Mouse (Mus musculus): Measurements from ENCODE around the gene Gm45062. TPM values are rescaled to one million over a fixed set of nuclear protein-coding genes. Genes with fewer than 3 reads are reported as not detected.

Gm45062 gene
- 11.4 TPM in 2 replicates for polyA plus RNA-seq (2015; fragmentation: Nextera tagmentation; extraction: Ambion mirVana)

DNA sequence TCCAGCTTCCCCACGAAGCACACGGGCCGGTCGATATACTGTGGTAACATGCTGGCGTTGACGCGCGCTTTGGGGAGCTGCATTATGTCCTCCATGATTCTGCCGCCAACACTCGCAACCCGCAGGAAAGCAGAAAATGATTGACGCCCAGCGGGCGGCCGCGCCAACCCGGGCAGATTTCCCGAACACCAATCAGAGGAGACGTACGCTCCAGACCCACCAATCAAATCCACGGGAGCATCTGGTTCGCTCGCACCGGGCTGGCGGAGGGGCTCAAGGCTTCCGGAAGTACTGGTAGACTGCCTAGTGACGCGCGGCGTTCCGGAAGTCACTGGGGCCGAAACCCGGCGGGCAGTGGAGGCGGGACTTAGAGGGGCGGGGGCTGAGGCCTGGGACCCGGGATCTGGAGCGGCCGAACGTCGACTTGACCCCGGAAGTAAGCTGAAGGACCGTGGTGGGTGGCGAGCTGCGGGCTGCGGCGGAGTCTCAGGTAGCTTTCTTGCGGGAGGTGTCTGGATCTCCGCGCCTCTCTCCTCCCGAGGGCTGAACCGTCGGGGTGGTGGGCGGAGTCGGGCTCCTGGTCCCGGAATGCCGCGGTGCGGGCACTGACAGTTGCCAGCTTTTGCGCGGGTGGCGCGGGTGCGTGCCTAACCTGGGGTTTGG is at the start of gene Gm45062, which contains the start of the genes Rpa3 and Umad1:
TSS of gene Gm45062 (plus strand) at position 447 of the 663 bp plus-strand sequence.
TSS of gene Rpa3 (minus strand) at position 170 of the 663 bp plus-strand sequence.
TSS of gene Umad1 (plus strand) at position 285 of the 663 bp plus-strand sequence.
- peak within 1 kb of the TSS; percentile 75 for H3K9ac ChIP-seq
- ATAC-seq (replicated peaks; ENCODE audit: low FRiP score): peak; percentile 100
- no peaks in the 10 kb centered on the region for H3K9me3 ChIP-seq (replicated peaks)
- peaks cover 10% of the 10 kb centered on the region; the same call in 1 of the 2 replicates for H3K4me1 ChIP-seq
- peak within 1 kb of the TSS; percentile 94 for H3K4me3 ChIP-seq (replicated peaks)
- peak within 1 kb of the TSS; percentile 92 for H3K4me2 ChIP-seq
- peaks cover 13% of the 10 kb centered on the region for H3K36me3 ChIP-seq
- no peaks in the 10 kb centered on the region for H3K27me3 ChIP-seq
- WGBS: under 1% methylated on average over 64 of the region's 64 CpGs
- peak within 1 kb of the TSS; percentile 88 for H3K27ac ChIP-seq

DNA sequence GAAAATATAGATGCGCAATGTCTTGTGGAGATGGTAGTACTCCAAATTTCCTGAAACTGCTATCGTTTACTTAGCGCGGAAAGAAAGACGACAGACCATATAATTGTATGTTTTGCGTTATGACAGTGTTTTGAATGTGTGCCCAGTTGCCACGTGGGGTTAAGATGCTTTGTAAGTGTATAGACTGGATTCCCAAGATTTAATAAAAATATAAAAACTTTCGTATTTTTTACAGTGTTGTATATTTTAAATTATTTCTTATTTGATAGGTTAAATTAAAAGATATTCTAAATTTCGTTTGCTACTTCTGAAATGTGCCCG is 49.4 kb upstream of the Gm45062 start:
- 10% methylated on average over 10 of the region's 10 CpGs for WGBS
- H3K4me1 ChIP-seq: peaks cover 9% of the 10 kb centered on the region; the same call in 1 of the 2 replicates
- no peaks in the 10 kb centered on the region for H3K27me3 ChIP-seq
- ATAC-seq (replicated peaks; ENCODE audit: low FRiP score): no peak
- H3K9me3 ChIP-seq (replicated peaks): no peaks in the 10 kb centered on the region
- peaks cover 17% of the 10 kb centered on the region for H3K36me3 ChIP-seq
- H3K27ac ChIP-seq: peak overlapping the region; percentile 98
- H3K9ac ChIP-seq: peak overlapping the region; percentile 83
- peak overlapping the region; percentile 64 for H3K4me2 ChIP-seq
- H3K4me3 ChIP-seq (replicated peaks): peak overlapping the region; percentile 87

DNA sequence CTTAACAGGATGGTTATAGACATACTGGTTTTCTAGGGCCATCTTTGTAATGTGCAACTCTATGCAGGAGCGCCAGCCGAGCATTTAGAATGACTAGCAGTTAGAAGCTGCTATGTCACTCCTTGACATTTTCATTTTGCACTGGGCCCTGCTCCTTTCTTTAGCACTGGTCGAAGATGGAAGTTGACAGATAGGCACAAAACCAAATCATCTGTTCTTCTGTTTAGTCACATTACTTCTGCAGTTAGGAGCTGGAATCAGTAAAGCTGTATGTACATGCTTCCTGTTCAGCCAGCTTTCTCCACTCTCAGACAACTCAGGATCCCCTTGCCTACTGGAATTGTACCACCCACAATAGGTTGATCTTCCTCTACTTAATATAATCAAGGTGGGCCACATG is 48.6 kb upstream of the Gm45062 start:
- Histone ChIP-seq H3K27me3 (no peaks in the 10 kb centered on the region), H3K27ac (no peak overlapping the region), H3K4me2 (peak overlapping the region; percentile 64), H3K4me3 (replicated peaks) (peak overlapping the region; percentile 87; the same call in 1 of the 2 replicates), H3K9me3 (replicated peaks) (no peaks in the 10 kb centered on the region), H3K9ac (no peak overlapping the region), H3K4me1 (peaks cover 9% of the 10 kb centered on the region; the same call in 1 of the 2 replicates), H3K36me3 (peaks cover 25% of the 10 kb centered on the region)
- ATAC-seq (replicated peaks; ENCODE audit: low FRiP score): no peak
- WGBS: 93% methylated on average over 3 of the region's 3 CpGs

DNA sequence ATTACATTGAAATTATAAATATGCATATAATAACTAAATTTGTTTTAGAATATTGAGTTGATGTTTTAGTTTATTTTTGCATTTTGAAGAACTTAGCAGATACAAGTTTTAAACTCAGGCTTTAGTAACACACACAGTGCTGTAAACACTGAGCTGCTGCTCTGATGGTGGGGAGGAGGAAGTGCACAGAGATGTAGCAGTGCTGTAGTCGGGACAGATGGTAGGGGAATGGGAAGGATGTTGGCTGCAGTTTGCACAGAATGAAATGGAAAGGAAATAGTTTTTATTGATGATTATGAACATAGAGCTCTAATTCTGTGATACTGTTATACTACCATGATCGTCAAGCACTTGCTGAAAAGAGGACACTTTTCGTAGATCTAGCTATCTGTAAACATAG is 32.2 kb upstream of the Gm45062 start:
- no peaks in the 10 kb centered on the region for H3K9me3 ChIP-seq (replicated peaks)
- H3K4me3 ChIP-seq (replicated peaks): no peak overlapping the region
- no peak overlapping the region for H3K9ac ChIP-seq
- H3K36me3 ChIP-seq: peaks cover 52% of the 10 kb centered on the region
- no peaks in the 10 kb centered on the region for H3K27me3 ChIP-seq
- H3K4me2 ChIP-seq: no peak overlapping the region
- no peak for ATAC-seq (replicated peaks; ENCODE audit: low FRiP score)
- no peak overlapping the region for H3K27ac ChIP-seq
- H3K4me1 ChIP-seq: no peaks in the 10 kb centered on the region
- 88% methylated on average over 3 of the region's 3 CpGs for WGBS

DNA sequence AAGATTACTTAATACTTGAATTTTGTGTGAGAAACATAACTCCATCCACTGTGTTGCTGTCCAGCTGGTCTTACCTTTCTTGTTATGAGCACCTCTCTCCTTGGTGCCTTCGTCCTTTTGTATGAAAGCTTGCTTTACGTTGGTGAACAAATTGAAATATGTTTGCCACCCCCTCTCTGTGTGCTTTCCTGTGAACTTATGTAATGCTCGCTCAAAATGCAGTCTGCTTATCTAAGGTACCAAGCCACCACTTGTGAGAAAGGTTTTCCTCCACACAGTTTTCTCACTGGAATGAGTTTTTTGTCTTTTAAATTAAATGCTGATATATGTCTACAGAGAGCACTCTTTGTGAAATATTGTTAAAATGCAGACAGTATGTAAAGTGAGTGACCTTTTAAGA is 30.7 kb upstream of the Gm45062 start:
- no peak for ATAC-seq (replicated peaks; ENCODE audit: low FRiP score)
- Histone ChIP-seq H3K36me3 (peaks cover 61% of the 10 kb centered on the region), H3K9ac (no peak overlapping the region), H3K4me2 (no peak overlapping the region), H3K9me3 (replicated peaks) (no peaks in the 10 kb centered on the region), H3K27ac (no peak overlapping the region), H3K4me3 (replicated peaks) (no peak overlapping the region), H3K27me3 (no peaks in the 10 kb centered on the region), H3K4me1 (no peaks in the 10 kb centered on the region)
- WGBS: 94% methylated on average over 3 of the region's 3 CpGs

DNA sequence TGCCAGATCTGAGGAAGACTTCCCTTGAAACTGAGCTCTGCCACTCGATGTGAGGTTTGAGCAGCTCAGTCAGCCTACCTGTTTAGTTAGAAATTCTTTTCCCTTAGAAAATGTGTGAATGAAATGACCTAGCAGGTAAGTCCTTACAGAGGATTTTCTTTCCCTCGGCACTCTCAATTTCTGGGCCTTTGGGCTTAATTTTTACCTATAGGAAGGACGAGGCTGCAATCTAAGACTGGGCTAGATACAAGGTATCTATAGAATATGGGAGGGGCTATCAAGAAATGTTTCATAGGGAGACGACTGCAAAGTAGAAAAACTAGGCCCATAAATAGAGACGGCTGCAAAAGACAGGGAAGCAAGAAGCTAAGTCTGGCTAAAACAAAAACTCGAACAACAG is 934 bp upstream of the Gm45062 start:
- H3K36me3 ChIP-seq: peaks cover 21% of the 10 kb centered on the region
- peak overlapping the region; percentile 73 for H3K4me2 ChIP-seq
- H3K27me3 ChIP-seq: no peaks in the 10 kb centered on the region
- peak overlapping the region; percentile 94 for H3K4me3 ChIP-seq (replicated peaks)
- 11% methylated on average over 6 of the region's 6 CpGs for WGBS
- H3K27ac ChIP-seq: peak overlapping the region; percentile 83
- H3K9me3 ChIP-seq (replicated peaks): no peaks in the 10 kb centered on the region
- H3K4me1 ChIP-seq: peaks cover 10% of the 10 kb centered on the region; the same call in 1 of the 2 replicates
- peak overlapping the region; percentile 75 for H3K9ac ChIP-seq
- no peak for ATAC-seq (replicated peaks; ENCODE audit: low FRiP score)

DNA sequence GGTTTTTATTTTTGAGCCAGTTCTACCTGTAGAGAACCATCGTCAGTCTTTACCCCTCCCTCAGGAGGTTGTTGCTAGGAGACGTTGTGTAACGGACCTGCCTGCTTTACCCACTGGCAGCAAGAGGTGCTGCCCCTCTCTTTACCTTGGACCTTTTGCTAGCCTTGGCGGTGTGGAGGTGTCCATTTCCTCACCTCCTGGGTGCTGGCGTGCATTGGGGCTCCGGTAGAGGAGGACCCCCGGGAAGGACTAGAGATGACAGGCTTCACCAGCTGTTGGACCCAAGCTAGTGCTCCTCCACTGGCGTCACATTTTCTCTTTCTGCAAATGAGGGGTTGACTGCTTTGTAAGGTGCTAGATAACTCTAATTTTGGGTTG is 406 bp downstream of the Gm45062 start:
- Histone ChIP-seq H3K9ac (peak overlapping the region; percentile 74), H3K27ac (peak overlapping the region; percentile 88), H3K4me1 (peaks cover 10% of the 10 kb centered on the region; the same call in 1 of the 2 replicates), H3K36me3 (peaks cover 8% of the 10 kb centered on the region; the same call in 1 of the 2 replicates), H3K9me3 (replicated peaks) (no peaks in the 10 kb centered on the region), H3K27me3 (no peaks in the 10 kb centered on the region), H3K4me2 (peak overlapping the region; percentile 92), H3K4me3 (replicated peaks) (peak overlapping the region; percentile 94)
- 1% methylated on average over 8 of the region's 8 CpGs for WGBS
- ATAC-seq (replicated peaks; ENCODE audit: low FRiP score): no peak

DNA sequence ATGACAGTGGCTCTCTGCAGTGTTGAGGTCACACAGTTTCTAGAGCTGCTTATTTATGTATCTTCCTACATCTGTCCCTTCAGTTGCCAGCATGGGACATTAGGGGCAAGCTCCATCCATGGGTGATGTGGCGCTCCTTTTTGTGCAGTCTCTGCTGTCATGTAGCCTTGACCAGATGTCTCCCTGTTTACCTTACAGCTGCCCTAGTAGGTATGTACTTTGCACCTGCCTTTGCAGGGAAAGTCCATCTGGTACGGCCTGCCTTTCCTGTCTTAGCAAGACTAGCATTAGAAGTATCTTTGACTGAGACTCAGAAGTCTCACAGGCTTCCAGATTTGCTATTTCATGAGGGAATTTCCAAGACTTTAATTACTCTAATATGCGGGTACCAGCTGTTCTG is 11.8 kb downstream of the Gm45062 start:
- H3K4me1 ChIP-seq: no peaks in the 10 kb centered on the region
- WGBS: 84% methylated on average over 3 of the region's 3 CpGs
- no peak overlapping the region for H3K4me2 ChIP-seq
- H3K36me3 ChIP-seq: peaks cover 6% of the 10 kb centered on the region; the same call in 1 of the 2 replicates
- no peak overlapping the region for H3K4me3 ChIP-seq (replicated peaks)
- no peaks in the 10 kb centered on the region for H3K27me3 ChIP-seq
- no peaks in the 10 kb centered on the region for H3K9me3 ChIP-seq (replicated peaks)
- H3K9ac ChIP-seq: no peak overlapping the region
- no peak overlapping the region for H3K27ac ChIP-seq
- no peak for ATAC-seq (replicated peaks; ENCODE audit: low FRiP score)

DNA sequence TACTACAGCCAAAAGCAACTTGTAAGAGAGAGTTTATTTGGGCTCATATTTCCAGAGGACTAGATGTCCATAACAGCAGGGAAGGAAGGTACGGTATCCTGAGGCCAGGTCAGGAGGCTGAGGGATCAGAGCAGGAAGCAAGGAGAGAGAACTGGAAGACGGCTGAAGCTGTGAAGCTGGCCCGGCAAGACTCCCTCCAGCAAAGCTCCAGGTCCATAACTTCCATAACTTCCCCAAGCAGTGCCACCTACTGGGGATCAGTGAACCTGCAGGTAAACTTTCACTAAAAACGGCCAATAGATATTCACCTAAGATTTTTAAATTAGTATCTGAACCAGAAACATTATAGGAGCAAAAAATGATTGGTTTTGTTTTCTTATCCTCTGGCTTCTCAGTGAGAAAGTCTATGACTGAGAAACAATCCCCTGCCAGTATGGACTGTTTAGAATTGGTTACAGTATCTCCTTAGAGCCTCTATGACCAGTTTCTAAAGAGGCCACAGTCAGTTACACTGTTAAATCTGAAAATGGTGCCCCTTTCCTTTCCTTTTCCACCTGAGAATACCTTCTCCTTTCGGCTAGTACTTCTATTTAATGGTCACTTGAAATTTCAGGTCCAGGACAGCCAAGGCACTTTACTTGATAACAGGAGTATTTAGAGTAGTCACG is 15.3 kb downstream of the Gm45062 start:
- no peak overlapping the region for H3K27ac ChIP-seq
- no peaks in the 10 kb centered on the region for H3K4me1 ChIP-seq
- no peak; the same call in 1 of the 2 replicates for ATAC-seq (replicated peaks; ENCODE audit: low FRiP score)
- no peak overlapping the region for H3K9ac ChIP-seq
- peaks cover 8% of the 10 kb centered on the region; the same call in 1 of the 2 replicates for H3K36me3 ChIP-seq
- no peaks in the 10 kb centered on the region for H3K27me3 ChIP-seq
- H3K4me3 ChIP-seq (replicated peaks): no peak overlapping the region
- no peak overlapping the region for H3K4me2 ChIP-seq
- 30% methylated on average over 6 of the region's 6 CpGs for WGBS
- no peaks in the 10 kb centered on the region for H3K9me3 ChIP-seq (replicated peaks)

DNA sequence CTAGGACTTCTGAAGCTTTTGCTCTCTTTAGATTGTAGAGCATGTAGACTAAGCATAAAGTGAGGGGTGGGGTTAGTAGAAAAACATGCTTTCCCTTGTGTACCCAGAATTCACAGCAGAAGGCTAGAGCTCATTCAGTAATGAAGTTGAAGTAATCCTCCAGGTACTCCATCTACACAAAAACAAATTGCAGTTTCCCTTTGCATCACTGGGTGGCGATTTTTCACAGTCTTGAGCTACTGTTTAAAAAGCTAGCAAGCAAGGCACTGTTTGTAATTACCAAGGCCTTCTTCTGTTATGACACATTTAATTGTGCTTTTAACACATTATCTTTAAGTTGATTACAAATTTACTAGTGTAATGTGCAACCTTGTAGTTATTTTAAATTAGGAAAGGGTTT is 15.8 kb downstream of the Gm45062 start:
- Histone ChIP-seq H3K4me1 (no peaks in the 10 kb centered on the region), H3K9me3 (replicated peaks) (no peaks in the 10 kb centered on the region), H3K4me2 (no peak overlapping the region), H3K4me3 (replicated peaks) (no peak overlapping the region), H3K27ac (no peak overlapping the region), H3K36me3 (peaks cover 8% of the 10 kb centered on the region; the same call in 1 of the 2 replicates), H3K9ac (no peak overlapping the region), H3K27me3 (no peaks in the 10 kb centered on the region)
- 16% methylated on average over 1 of the region's 1 CpGs for WGBS
- ATAC-seq (replicated peaks; ENCODE audit: low FRiP score): no peak

DNA sequence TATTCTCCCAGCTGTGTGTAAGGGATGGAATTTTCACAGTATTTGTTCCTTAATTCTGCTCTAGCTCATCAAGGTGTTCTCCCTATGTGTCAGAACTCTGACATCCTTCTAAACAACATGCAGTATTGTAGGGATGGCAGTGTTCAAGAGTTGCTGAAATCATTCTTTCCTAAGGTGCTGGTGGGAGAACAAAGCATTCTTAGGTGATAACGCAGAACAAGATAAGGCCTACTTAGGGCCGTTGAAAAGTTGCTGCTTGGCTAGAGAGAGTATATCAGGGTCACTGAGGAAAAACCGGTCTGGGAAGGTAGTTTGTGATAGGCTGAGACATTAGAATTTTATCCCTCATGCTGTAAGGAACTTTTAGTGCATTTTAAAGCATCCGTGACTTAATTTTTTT is 17.2 kb downstream of the Gm45062 start:
- H3K4me3 ChIP-seq (replicated peaks): no peak overlapping the region
- no peaks in the 10 kb centered on the region for H3K9me3 ChIP-seq (replicated peaks)
- no peak overlapping the region for H3K4me2 ChIP-seq
- ATAC-seq (replicated peaks; ENCODE audit: low FRiP score): no peak
- no peak overlapping the region for H3K9ac ChIP-seq
- H3K4me1 ChIP-seq: no peaks in the 10 kb centered on the region
- no peak overlapping the region for H3K27ac ChIP-seq
- no peaks in the 10 kb centered on the region for H3K27me3 ChIP-seq
- H3K36me3 ChIP-seq: peaks cover 8% of the 10 kb centered on the region; the same call in 1 of the 2 replicates
- WGBS: 73% methylated on average over 4 of the region's 4 CpGs

DNA sequence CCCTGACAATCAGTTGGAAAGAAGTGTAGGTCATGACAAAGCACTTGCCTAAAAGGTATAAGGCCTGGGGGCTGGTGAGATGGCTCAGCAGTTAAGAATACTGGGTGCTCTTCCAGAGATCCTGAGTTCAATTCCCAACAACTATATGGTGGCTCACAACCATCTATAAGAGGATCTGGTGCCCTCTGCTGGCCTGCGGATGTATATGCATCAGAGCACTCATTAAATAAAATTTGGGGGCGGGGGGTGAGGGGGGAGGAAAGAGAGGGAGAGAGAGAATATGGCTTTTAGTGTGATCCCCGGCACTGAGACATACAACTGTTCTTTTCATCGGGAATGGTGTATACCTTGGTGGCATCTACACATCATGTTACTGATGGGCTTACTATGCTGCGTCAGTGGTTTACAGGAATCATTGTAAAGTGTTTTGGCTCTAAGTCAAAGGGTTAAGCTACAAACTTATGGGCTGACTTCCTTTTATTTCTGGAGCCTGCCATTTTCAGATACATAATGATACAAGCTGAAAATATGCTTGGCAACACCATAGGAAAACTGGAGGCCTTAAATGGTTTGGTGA is 19.3 kb downstream of the Gm45062 start:
- Histone ChIP-seq H3K27me3 (no peaks in the 10 kb centered on the region), H3K9ac (no peak overlapping the region), H3K4me3 (replicated peaks) (no peak overlapping the region), H3K27ac (no peak overlapping the region), H3K9me3 (replicated peaks) (no peaks in the 10 kb centered on the region), H3K4me2 (no peak overlapping the region), H3K36me3 (0 out of 2 replicates have a peak, but pooled peaks cover 2% of the 10 kb centered on the region), H3K4me1 (no peaks in the 10 kb centered on the region)
- 77% methylated on average over 5 of the region's 5 CpGs for WGBS
- no peak for ATAC-seq (replicated peaks; ENCODE audit: low FRiP score)

Measured in kidney, embryonic 15.5 days (tissue).